Mouse (Mus musculus) liver, embryonic 14 days (tissue): ENCODE results near the gene Gm8024. TPM values are rescaled to one million over a fixed set of nuclear protein-coding genes. Genes with fewer than 3 reads are reported as not detected.

ENCODE experiments used
- polyA plus RNA-seq: library from polyadenylated mRNA; depleted of rRNA; stranded (reverse); fragments of >200 nt; gene quantifications from 2 replicates; pipeline ENCODE4 v1.2.3, GENCODE M21; 2012; rRNA removed

Gm8024 gene
- polyA plus RNA-seq: not detected in 2 replicates

DNA sequence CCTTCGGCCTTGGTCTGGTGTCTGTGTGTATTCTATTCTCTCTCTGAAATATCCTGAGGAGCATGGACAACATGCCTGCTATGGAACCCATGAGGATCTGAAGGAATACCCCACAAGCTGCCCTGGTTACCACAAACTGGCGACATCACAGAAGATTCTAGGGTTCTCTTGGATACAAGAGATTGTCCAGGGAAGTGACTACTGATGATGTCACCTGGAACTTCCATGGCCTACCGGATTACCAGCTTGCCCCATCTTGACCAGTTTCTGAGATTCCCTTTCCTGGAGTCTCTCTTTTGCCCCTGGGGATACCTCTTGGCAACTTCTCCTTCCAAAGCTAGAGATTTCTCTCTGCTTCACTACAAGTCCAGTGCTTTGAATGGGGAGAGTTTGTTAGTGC is at the start of gene Gm8024:
Gm8024 (minus strand) TSS at position 101 of the 400 bp plus-strand sequence.

GRCm38 (mm10) chr14:42502249-42502648 is 21.8 kb downstream of the Gm8024 start, which contains the start of gene Gm8020:
Gene Gm8020, minus strand, starts transcription at chr14:42502349.

Other genes starting within 250 kb of the Gm8024 start
- gene Gm9611, start 226.9 kb downstream of the Gm8024 start, polyA plus RNA-seq: not detected in 2 replicates
- gene Gm7995, start 214.1 kb downstream of the Gm8024 start, polyA plus RNA-seq: not detected in 2 replicates
- not detected in 2 replicates for gene Gm8005, start 84.6 kb downstream of the Gm8024 start, polyA plus RNA-seq
- not detected in 2 replicates for gene Gm8011, start 60.4 kb downstream of the Gm8024 start, polyA plus RNA-seq
- not detected in 2 replicates for gene Gm8020, start 21.9 kb downstream of the Gm8024 start, polyA plus RNA-seq
- gene Gm17124, start 75.6 kb upstream of the Gm8024 start, polyA plus RNA-seq: not detected in 2 replicates
- gene Gm3633, start 117.6 kb upstream of the Gm8024 start, polyA plus RNA-seq: not detected in 2 replicates
- gene Gm10378, start 131.7 kb upstream of the Gm8024 start, polyA plus RNA-seq: not detected in 2 replicates
- not detected in 2 replicates for gene Gm3015, start 244.5 kb upstream of the Gm8024 start, polyA plus RNA-seq